In the genomic region with DNA sequence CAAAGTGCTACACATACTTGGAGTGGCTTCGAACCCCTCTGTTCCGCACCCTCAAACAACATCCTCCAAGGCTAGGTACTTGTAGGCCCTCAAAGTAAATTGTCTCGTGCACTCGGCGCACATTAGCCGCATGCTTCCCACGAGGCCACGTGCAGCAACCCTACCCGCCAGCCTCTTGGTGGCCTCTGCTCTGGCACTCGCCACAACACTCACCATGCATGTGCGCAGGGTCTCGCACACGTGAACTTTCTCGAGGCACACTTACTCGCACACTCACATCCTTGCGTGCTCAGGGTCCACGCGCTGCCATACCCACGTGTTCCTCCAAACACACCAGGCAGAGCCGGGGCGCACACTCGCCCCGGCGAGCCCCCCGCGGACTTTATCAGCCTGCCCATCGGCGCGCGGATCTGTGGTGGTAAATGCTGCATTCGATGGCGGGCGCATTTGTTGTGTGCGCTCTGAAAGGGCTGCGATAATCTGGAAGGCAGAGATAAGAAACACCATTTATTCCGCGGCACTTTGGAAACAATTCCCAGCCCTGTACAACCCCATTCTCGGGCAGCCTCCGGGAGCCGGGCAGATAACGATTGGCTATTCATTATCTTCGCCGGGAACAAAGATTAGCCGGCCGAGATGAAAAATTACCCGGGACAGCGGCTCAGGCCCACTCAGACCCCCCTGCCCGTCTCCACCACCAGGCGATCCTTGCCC, we compare ENCODE assay signal across 9 mouse cellular contexts. TPM values are rescaled to one million over a fixed set of nuclear protein-coding genes. Genes with fewer than 3 reads are reported as not detected.
DNase-seq lines count a peak whose midpoint lies in the region; ATAC-seq and TF ChIP-seq lines count a peak whose summit lies in the region.
"Had no signal": no experiment of that assay in that cellular context is flagged by ENCODE, and none has a peak within 500 bp of the region (broad histone marks: within the 10 kb centered on the region; RNA-seq: fewer than 3 reads in every experiment).

No protein-coding gene starts in this region.

- H3K27me3 ChIP-seq in G1E (ENCODE audit: insufficient read depth, low read length): no peaks in the 10 kb centered on the region
- peaks cover 98% of the 10 kb centered on the region for H3K27me3 ChIP-seq in embryonic facial prominence, embryonic 10.5 days (replicated peaks; ENCODE audit: low read depth, poor library complexity, severe bottlenecking)
- H3K27me3 ChIP-seq in hindbrain, embryonic 16.5 days (replicated peaks; ENCODE audit: control insufficient read depth, insufficient read depth, low read length): peaks cover 66% of the 10 kb centered on the region

- H3K27ac ChIP-seq in embryonic facial prominence, embryonic 10.5 days (replicated peaks): 0 out of 2 replicates have a peak overlapping the region, but pooled peaks have one; percentile 16
- H3K27ac ChIP-seq in hindbrain, embryonic 16.5 days (ENCODE audit: low read depth, low read length): no peak overlapping the region
- H3K27ac ChIP-seq: left cerebral cortex, adult 2 months had no signal

- ATAC-seq in G1E (ENCODE audit: extremely low read depth, insufficient number of reproducible peaks, low FRiP score, poor library complexity, severe bottlenecking): peak; percentile 16; the same call in 1 of the 2 replicates
- no peak; the same call in 1 of the 2 replicates for ATAC-seq in hindbrain, embryonic 16.5 days

- TF ChIP-seq CTCF in G1E (IDR thresholded peaks at IDR 0.05; ENCODE audit: low read depth, low read length): no peak

- peaks cover 80% of the 10 kb centered on the region for H3K36me3 ChIP-seq in G1E (replicated peaks)
- no peaks in the 10 kb centered on the region for H3K36me3 ChIP-seq in embryonic facial prominence, embryonic 10.5 days (replicated peaks)
- no peaks in the 10 kb centered on the region for H3K36me3 ChIP-seq in hindbrain, embryonic 16.5 days (ENCODE audit: control insufficient read depth, insufficient read depth, low read length)

- WGBS in embryonic facial prominence, embryonic 10.5 days: 2% methylated on average over 49 of the region's 49 CpGs
- WGBS in hindbrain, embryonic 16.5 days: 3% methylated on average over 49 of the region's 49 CpGs

- peak; percentile 54 for DNase-seq in G1E (ENCODE audit: low spot score)
- DNase-seq in embryonic facial prominence, embryonic 10.5 days (ENCODE audit: low spot score): peak; percentile 59
- peak; percentile 67 for DNase-seq in lung, postnatal 36 days
- no peak for DNase-seq in right cerebral cortex, postnatal 25 days
- DNase-seq in gastrocnemius, postnatal 4 days (ENCODE audit: low spot score in 2 of 2): no peak
- no peak for DNase-seq in right cerebral cortex, adult 18-20 months
- DNase-seq in frontal cortex, postnatal 10 days (ENCODE audit: low spot score in 2 of 2): no peak

- no peak overlapping the region; the same call in 1 of the 2 replicates for H3K9ac ChIP-seq in hindbrain, embryonic 16.5 days (ENCODE audit: low read depth, low read length)

- peak overlapping the region; percentile 77 for H3K4me2 ChIP-seq in hindbrain, embryonic 16.5 days (ENCODE audit: low read length)

- peak overlapping the region; percentile 70 for H3K4me3 ChIP-seq in G1E (ENCODE audit: low read depth, low read length)
- H3K4me3 ChIP-seq in embryonic facial prominence, embryonic 10.5 days: peak overlapping the region; percentile 60
- peak overlapping the region; percentile 52; the same call in 1 of the 2 replicates for H3K4me3 ChIP-seq in hindbrain, embryonic 16.5 days (ENCODE audit: low read length)

- H3K4me1 ChIP-seq in G1E (ENCODE audit: insufficient read depth, low read depth, low read length): peaks cover 88% of the 10 kb centered on the region
- peaks cover 43% of the 10 kb centered on the region for H3K4me1 ChIP-seq in embryonic facial prominence, embryonic 10.5 days
- peaks cover 18% of the 10 kb centered on the region for H3K4me1 ChIP-seq in hindbrain, embryonic 16.5 days (ENCODE audit: control insufficient read depth, insufficient read depth, low read depth, low read length)

- H3K9me3 ChIP-seq in G1E (replicated peaks): no peaks in the 10 kb centered on the region
- H3K9me3 ChIP-seq in embryonic facial prominence, embryonic 10.5 days: no peaks in the 10 kb centered on the region
- H3K9me3 ChIP-seq in hindbrain, embryonic 16.5 days (ENCODE audit: control insufficient read depth, low read length): no peaks in the 10 kb centered on the region

RNA-seq across cellular contexts. Expression of gene Gata2, which starts 3.2 kb away (rescaled TPM):
- 264 and 265 TPM in 2 replicates for total RNA-seq in G1E (2014; fragmentation: Nextera tagmentation)
- total RNA-seq in G1E (2017): 127 and 145 TPM in 2 replicates
- 1,748 and 2,211 TPM in 2 replicates for polyA plus RNA-seq in G1E (2012)
- 34.6 and 35.9 TPM in 2 replicates for polyA plus RNA-seq in embryonic facial prominence, embryonic 10.5 days (2016; fragmentation: Nextera tagmentation; extraction: Ambion mirVana)
- 14.1 and 18.0 TPM in 2 replicates for polyA plus RNA-seq in hindbrain, embryonic 16.5 days (2015; fragmentation: Nextera tagmentation; extraction: Ambion mirVana)
- total RNA-seq in gastrocnemius, postnatal 4 days (2021): 1 to 10 TPM; 6.2 to 7.9 TPM

RNA-seq across cellular contexts. Expression of gene Dnajb8, which starts 31.6 kb away (rescaled TPM):
- total RNA-seq in G1E (2014; fragmentation: Nextera tagmentation) (not detected in 2 replicates), G1E (2017) (0.11 TPM in 1 of 2 replicates, not detected in the other)
- polyA plus RNA-seq in G1E (2012): not detected in 2 replicates
- not detected in 2 replicates for polyA plus RNA-seq in embryonic facial prominence, embryonic 10.5 days (2016; fragmentation: Nextera tagmentation; extraction: Ambion mirVana)
- polyA plus RNA-seq in hindbrain, embryonic 16.5 days (2015; fragmentation: Nextera tagmentation; extraction: Ambion mirVana): not detected in 2 replicates
- not detected for total RNA-seq in gastrocnemius, postnatal 4 days (2021)
- total RNA-seq: left cerebral cortex, adult 2 months had no signal

Comparison
In these comparisons a context has a peak if more than half of its experiments do, and no peak if none do; other contexts are left out.
1. DNase-seq: peak in G1E (single experiment), embryonic facial prominence, embryonic 10.5 days (single experiment) and lung, postnatal 36 days (single experiment); none in right cerebral cortex, postnatal 25 days (single experiment), gastrocnemius, postnatal 4 days (0 of 2), right cerebral cortex, adult 18-20 months (single experiment) and frontal cortex, postnatal 10 days (0 of 2).
2. RNA of gene Gata2, which starts 3.2 kb away (polyA plus RNA-seq): 1,748 to 2,211 TPM in G1E; 34.6 to 35.9 TPM in embryonic facial prominence, embryonic 10.5 days and 14.1 to 18.0 TPM in hindbrain, embryonic 16.5 days; every median in the first group is over 10 times any median in the second.
3. Peak in every context shown above with its lines, with median percentiles within 50 percentile points of each other: H3K4me3 ChIP-seq.